Mouse (Mus musculus): ENCODE measurements around the gene Wdr26. TPM values are rescaled to one million over a fixed set of nuclear protein-coding genes. Genes with fewer than 3 reads are reported as not detected.

Gene Wdr26
- polyA plus RNA-seq (2012; rRNA removed; ENCODE audit: low replicate concordance) = 8.9 and 18.0 TPM in 2 replicates

GRCm38 (mm10) chr1:181211920-181212633, at the start of gene Wdr26:
Gene Wdr26 (minus strand): TSS chr1:181212001.

GRCm38 (mm10) chr1:181143950-181144836, 67.6 kb downstream of the Wdr26 start, which contains the start of the genes Nvl and Cnih4:
Gene Nvl (minus strand): TSS chr1:181144204.
Gene Cnih4 (plus strand): TSS chr1:181144693.

Other genes starting within 250 kb of the Wdr26 start
- gene Ephx1, start 191.1 kb downstream of the Wdr26 start, polyA plus RNA-seq (2012; rRNA removed; ENCODE audit: low replicate concordance) = 11.5 and 41.9 TPM in 2 replicates
- gene 9130409I23Rik, start 160.8 kb downstream of the Wdr26 start, polyA plus RNA-seq (2012; rRNA removed; ENCODE audit: low replicate concordance) = not detected in 2 replicates
- gene Nvl, start 67.8 kb downstream of the Wdr26 start, polyA plus RNA-seq (2012; rRNA removed; ENCODE audit: low replicate concordance) = 1.8 and 3.4 TPM in 2 replicates
- 8.4 and 10.1 TPM in 2 replicates for gene Cnih4, start 67.3 kb downstream of the Wdr26 start, polyA plus RNA-seq (2012; rRNA removed; ENCODE audit: low replicate concordance)
- gene Cnih3, start 140.6 kb upstream of the Wdr26 start, polyA plus RNA-seq (2012; rRNA removed; ENCODE audit: low replicate concordance) = 0.07 TPM in 1 of 2 replicates, not detected in the other